Mouse (Mus musculus) right cerebral cortex, adult 2 months (tissue): ENCODE data around the gene Cyp21a1.
A peak's percentile ranks its signal among the peaks of the same experiment; 100 is the strongest.
"Not testable (repeated sequence)": the region's sequence is repeated elsewhere in the genome, so short reads cannot be mapped to it uniquely, and the experiment has no call there.

Experiments
- DNase-seq, 2 experiments: peaks; one replicate each; pipeline ENCODE4 v3.0.0; 2021 to 2022; ENCODE audit warnings: low spot score in 2 of 2

The Cyp21a1 gene

DNA sequence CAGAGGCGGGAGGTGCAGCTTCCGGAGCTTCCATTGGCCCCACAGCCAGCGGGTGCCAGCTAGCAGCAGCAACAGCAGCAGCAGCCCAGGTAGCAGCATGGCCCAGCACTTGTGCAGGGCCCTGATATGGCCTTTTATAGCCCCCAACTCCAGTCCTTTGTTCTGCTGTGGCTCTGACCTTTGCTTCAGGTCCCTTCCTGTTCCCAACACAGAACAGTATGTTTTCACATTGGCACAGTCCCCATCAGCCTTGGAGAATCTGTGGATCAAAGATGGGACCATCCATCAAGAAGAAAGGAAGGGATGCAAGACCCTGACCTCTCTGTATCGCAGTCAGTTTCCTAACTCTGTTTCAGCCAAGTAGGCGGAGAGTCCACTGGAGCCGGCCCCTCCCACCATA, at the start of gene Cyp21a1:
TSS of gene Cyp21a1 (minus strand) at position 261 of the 400 bp plus-strand sequence.
- DNase-seq, result not testable (repeated sequence)

DNA sequence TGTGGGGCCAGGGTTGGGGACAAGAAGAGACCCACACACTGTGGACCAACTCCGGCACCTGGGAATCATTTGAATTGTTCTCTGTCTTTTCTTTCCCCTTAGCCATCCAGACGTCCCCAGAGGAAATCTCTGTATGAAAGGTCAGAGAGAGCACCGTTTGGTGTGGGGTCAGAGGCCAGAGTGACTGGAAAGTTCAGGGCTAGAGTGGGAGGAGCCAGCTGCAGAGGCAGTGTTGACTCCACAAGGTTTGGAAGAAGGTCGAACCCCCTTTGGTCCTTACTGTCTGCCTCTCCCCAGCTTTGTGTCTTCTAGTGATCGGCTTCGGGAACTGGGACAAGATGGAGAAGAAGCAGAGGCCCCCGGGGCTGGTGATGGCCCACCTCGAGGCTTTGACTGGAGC, 49.1 kb upstream of the Cyp21a1 start:
- DNase-seq, result no peak

DNA sequence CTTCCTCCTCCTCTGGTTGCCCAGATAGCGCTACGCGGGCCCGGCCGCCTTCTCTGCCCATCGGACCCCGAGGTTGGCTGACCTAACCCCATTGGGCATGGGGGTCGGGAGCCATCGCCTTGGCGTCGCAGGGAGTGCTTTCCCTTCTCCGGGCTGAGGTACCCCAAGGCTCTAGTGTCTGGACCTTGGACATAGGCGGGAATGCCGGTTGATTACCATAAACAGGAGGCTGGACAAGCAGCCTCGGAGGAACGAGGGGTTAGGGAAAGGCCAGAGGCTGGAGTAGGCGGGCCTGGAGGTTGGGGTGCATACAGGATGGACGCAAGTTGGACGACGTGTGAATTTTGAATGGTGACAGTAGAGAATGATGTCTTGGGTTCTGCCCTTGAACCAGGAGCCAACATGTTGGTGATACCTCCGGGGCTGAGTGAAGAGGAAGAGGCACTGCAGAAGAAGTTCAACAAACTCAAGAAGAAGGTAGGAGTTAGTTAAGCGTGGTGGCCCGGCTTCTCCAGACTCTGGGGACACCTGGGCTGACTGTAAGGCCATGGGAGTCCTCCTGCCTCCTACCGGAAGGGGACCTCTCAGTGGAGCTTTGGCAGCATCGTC, 46.3 kb upstream of the Cyp21a1 start:
- no peak for DNase-seq

DNA sequence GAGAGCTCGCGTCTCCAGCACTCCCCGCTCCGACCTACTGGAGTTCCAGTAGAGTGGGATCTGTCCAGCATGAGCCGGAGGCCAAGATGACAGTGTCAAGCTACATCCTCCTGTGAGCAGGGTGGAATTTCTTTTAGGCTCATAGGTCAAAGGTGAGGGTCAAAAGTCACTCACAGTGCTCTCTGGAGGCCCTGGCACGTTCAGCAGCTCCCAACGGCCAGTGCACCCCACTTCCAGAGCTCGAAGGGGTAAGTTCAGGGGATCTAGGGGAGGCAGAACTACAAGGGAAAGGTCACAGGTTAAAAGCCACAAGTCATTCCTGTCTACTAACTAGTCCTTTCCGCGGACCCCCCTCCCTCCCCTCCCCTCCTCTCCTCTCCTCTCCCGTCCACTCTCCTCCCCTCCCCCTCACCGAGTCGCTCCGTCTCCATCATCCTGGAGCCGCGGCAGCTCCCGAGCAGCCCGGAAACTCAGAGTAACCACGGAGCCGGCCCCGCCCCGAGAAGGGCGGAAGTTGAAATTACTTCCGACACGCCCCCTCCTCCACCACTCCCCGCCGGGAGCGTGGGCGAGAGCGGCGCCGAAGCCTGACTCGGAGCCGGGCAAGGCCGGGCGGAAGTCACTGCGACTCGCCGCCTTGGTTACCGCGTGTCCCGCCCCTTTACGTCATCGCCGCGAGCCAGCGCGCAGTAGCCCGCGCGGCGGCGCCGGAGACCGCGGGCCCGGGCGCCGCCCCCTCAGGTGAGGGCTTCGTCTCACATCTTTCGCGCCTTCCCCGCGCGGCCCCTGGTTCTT, 45.6 kb upstream of the Cyp21a1 start, which contains the start of the genes Skiv2l and Nelfe:
TSS of gene Skiv2l (minus strand) at position 489 of the 795 bp plus-strand sequence.
TSS of gene Nelfe (plus strand) at position 670 of the 795 bp plus-strand sequence.
- peak; percentile 97 to 98 for DNase-seq

DNA sequence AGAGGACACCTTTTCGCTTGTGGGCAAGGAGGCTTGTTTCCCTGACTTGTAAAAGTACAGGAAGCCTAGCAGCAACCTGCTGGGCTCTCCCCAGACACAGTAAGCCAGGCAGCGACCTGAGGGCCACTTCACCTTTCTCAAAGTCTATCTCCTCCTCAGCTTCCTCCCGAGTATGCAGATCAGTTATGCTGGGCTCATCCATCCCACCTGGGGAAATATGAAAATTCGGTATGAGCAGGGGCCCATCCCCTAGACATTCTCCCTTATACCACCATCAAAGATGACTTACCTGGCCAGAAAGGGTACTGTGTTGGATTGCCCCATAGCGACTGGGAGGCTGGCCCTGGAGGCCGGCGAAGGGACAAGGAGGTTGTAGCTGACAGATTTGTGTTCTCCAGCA, 43.3 kb upstream of the Cyp21a1 start:
- DNase-seq, result no peak

DNA sequence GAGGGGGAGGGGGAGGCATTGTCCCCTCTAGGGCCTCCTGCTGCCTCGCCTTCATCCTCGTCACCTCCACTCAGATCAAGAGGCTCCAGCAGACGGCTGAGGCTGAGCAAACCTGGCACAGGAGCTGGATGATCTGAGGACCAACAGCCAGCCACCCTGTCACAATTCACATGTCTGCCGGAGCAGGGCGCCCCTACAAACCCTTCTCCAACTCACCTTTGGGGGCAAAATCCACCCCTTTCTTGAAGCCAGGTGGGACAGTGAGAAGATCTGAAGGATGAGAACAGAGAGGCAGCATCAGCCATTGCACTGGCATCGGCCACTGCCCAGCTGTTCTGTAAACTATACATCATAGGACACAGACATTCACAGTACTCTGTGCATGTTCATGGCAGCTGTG, 42.8 kb upstream of the Cyp21a1 start:
- DNase-seq, result no peak

DNA sequence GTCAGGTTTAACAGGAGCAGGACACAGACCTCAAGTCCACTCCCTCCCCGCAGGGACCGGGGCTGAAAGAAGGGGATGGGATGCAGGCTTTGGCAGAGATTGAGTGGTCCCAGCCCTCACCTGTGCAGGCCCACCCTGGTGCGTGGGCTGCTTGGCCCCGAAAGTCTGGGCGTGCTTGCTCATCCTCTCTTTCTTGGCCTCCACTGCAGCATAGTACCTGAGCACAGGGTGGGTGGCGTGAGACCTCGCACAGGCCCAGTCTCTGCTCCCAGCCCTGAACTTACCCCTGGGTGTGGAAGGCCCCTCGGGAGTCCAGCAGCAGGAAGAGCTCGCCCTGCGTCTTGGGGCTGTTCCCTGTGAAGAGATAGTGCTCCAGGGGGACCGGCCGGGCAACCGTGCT, 40.5 kb upstream of the Cyp21a1 start:
- no peak for DNase-seq

DNA sequence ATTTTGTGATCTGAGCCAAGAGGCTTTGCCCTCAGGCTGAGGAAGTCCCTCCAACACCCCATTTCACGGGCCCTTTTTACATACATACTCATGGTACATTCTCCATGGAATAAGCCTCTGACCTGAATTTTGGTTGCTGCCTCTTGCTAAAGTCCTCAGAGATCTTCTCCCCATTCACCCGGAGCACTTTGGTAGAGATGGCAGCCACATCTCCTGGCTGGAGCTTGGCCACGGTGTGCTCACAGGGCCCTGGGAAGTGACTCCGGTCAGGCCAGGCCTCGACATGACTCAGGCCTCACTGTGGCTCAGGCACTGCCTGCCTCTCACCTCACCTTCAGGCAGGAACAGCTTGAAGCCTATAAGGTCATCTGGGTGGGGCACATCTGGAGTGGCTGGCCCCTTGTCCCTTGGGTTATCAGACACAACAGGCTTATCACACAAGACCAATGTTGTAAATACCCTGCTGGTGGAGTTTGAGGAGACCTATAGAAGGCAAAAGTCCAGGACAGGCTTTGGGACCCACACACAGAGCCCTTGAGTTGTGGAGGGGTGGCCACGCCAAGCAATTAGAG, 36.5 kb upstream of the Cyp21a1 start:
- DNase-seq, result no peak

DNA sequence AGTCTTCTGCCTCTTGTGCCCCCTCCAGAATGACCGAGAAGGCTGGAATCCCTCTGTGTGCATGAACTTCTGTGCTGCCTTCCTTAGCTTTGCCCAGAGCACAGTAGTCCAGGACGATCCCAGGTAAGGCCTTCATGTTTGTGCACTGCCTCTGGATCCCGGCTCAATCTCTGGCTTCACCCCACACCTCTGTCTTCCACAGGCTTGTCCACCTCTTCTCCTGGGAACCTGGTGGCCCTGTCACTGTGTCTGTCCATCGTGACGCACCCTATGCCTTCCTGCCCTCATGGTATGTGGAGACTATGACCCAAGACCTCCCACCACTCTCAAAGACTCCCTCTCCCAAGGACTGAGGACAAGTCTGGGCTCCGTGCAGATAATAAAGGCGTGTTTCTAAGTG, 34.4 kb upstream of the Cyp21a1 start:
- no peak for DNase-seq

DNA sequence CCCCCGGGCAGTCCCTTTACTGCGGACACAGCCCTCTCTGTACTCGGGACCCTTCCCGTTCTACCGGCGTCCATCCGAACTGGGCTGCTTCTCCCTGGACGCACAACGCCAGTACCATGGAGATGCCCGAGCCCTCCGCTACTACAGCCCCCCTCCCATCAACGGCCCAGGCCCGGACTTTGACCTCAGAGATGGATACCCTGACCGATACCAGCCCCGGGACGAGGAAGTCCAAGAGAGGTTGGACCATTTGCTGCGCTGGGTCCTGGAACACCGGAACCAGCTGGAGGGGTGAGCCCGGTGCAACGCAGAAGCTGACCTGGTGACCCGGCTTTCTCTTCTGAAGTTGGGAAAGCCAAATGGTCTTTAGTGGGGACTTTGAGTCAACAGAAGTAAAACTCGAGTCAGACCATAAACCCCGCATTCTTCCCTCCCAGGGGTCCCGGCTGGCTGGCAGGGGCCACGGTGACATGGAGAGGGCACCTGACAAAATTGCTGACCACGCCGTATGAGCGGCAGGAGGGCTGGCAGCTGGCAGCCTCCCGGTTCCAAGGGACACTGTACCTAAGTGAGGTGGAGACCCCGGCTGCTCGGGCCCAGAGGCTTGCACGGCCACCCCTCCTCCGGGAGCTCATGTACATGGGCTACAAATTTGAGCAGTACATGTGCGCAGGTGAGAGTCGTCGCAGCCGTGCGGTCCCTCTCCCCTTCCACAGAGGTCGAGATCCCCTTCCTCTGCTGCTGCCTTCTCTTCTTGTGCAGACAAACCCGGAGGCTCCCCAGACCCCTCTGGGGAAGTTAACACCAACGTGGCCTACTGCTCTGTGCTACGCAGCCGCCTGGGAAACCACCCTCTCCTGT, 33.3 kb upstream of the Cyp21a1 start:
- DNase-seq, result no peak

DNA sequence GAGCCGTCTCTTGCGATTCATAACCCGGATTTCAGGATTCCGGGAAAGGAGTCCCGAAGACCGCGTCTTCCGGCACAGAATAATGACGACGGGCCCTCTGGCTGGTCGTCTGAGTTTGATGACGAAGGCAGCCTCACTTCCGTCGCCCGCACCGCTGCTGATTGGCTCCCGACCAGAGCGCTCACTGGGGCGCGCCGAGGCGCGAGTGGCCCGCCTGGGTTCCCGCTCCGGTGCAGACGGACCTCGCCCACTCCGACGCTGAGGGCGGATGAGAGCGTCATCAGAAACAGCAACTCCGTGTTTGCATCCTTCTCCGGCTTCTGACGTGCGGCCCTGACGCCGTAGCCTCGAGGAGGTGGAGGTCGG, 32.5 kb upstream of the Cyp21a1 start, which contains the start of the genes Stk19 and Dxo:
TSS of gene Stk19 (minus strand) at position 90 of the 366 bp plus-strand sequence.
TSS of gene Dxo (plus strand) at position 164 of the 366 bp plus-strand sequence.
- peak; percentile 99 for DNase-seq

DNA sequence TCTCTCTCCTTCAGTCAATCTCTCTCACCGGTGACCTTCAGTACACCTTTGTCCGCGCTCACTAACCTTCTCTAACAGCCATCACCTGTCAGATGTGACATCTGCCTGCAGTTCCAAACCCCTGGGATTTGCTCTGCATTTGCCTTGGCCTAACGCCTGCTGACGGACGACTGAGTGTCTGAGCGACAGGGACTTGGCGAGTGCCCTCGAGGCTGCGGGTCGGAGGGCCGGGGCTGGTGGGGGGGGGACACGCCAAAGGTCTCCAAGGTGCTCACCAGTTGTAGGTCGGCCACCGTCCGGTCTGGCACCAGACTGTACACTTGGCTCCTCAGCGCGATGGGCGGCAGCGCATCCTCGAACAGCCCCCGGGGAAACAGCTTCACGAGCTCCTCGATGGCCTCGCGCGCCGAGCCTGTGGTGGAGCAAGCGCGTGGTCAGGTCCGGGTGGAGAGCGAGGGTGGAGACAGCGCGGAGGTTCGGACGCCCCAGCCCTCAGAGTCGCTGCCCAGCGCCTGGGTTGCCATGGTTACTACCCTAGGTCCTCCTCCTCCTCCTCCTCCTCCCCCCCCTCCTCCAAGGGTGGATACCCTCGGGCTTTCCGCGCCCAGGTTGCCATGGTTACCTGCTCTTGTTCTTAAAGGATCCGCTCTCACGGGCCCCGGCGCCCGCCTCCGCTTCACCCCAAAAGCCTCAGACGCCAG, 31.9 kb upstream of the Cyp21a1 start:
- DNase-seq, result no peak

DNA sequence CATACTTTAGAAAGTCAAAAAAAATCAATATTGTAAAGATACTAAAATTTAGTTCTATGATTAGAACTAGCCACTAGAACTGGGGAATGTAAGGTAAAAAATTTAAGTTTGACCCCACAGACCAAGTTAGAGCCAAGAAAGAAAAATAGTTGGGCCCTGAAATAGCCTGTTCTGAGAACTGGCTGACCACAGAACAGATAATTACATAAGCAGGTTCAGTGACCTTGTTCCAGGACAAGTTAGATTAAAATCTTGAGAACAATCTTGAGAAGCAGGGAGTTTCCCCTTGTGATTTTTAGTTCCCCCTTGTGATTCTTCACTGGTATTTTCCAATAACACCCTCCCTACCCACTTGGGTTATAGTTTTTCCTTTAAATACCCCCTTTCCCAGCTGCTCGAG, 26.4 kb upstream of the Cyp21a1 start:
- DNase-seq, result not testable (repeated sequence)

DNA sequence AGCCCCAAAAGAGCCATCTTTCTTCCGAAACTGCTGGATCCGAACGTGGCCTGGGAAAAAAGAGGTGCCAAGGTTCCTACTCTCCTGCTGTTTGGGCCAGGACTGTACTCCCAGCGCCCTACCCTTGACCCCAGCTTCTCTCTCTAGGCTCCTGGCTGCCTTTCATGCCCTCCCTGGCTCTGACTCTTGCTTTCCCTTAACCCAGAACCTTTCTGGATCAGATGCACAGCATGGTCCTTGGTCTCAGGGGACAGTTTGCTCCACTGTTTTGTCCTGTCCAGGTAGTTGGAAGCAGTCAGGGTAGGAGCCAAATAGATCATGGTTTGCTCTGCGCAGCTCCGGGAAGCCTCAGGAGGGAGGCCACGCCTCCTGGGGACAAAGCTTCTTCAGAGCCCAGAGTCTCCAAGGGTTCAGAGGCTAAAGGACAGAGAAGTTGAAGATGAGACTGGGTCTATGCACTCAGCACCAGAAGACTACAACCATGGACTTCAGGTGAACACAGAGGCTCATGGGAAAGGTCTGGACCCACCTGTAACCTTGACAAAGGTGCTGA, 10.5 kb upstream of the Cyp21a1 start:
- no peak for DNase-seq

DNA sequence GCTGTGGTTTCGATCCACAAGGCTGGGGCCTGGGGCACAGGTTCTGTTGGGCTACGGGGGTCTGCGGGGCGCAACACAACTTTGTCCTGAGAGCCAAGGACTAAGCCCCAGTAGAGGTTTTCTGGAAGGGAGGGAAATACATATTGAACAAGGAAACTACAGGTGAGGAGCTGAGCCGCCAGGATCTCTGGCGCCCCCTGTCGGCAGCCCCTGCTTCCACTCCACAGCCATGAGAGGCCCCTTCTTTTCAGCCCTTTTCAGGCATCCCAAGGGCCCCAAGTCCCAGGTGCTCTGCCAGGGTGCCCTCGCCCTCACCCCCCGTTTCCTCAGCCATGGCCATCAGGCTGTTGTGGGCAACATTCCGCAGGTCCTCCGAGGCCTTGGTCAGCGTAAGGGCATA, 9.4 kb upstream of the Cyp21a1 start:
- DNase-seq, result peak; percentile 28 to 30

DNA sequence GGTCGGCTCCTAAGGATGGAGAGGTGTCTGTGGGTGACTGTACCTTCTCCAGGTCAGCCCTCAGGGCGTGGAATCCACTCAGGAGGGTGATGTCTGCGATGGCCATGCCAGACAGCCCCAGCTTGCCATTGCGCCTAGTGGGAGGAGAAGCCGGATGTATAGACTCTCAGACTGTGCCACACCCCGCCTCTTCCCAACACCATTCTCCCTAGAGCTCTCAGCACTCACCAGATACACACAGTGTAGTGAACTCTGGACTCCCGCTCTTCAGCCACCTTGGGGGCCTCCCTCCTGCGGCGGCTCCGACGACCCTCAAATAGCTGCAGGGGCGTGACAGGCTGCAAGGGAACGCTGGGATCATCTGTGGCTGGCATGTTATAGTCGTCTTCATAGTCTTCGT, 6.9 kb upstream of the Cyp21a1 start:
- no peak for DNase-seq

DNA sequence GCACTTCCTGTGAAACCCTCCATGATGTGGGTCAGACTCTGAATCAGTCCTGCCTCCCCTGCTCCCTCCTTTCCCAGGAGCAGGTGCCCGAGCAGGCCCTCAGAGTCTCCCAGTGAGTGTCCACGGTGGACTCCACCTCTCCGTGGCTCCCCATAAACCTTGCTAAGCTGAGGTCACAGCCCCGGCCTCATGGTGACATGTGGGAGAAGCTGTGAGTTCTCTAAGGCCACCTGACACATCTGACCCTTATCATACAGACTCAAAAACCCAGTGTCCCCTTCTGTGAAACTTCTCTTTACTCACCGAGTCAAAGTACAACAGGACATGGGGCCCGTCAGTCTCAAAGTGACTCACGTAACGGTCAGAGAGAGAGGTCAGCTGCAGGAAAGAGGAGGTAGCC, 6.5 kb upstream of the Cyp21a1 start:
- not testable (repeated sequence) for DNase-seq

DNA sequence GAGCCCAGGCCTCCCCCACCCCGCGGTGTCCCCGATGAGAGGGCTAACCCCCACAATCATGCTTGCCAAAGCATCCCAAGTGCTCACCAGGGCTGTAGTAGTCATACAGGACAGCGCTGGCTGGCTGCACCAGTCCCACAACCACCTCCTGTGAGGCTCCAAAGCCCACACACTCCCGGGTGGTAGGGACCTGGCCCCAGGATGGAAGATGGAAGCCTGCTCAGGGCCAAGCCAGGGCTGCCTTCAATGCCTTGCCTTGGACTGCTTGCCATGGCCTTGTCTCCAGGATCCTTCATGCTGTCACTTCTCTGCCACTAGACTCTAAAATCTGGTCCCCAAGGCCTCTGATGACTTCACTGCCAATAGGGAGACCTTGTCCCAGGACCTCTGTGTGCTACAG, 6.0 kb upstream of the Cyp21a1 start:
- not testable (repeated sequence) for DNase-seq

DNA sequence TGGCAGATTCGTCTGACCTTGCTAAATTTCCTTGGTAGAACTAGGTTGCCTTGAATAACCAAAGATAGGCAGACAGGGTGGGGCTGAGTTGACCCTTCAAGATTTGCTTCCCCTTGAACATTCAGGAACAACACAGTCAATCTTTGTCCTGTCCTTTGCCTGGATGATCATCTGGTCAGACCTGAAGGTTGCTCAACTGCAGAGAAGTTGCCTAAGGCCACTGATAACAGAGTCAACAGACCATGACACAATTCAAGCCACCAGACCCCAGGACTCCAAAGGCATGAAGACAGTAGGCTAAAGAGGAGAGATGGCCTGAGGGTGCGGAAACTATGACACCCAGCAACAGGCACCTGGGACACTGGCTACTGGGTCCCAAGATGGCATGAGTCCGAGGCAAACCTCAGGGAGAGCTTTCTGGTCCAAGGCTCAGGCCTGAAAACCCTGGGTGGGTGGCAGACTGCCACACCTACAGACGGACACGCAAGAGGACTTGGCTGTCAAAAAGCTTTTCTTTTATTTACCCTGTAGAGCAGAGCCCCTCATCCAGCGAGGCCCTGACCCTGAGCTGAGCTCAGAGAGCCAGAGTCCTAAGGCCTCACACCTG, 4.3 kb upstream of the Cyp21a1 start:
- DNase-seq, result no peak

DNA sequence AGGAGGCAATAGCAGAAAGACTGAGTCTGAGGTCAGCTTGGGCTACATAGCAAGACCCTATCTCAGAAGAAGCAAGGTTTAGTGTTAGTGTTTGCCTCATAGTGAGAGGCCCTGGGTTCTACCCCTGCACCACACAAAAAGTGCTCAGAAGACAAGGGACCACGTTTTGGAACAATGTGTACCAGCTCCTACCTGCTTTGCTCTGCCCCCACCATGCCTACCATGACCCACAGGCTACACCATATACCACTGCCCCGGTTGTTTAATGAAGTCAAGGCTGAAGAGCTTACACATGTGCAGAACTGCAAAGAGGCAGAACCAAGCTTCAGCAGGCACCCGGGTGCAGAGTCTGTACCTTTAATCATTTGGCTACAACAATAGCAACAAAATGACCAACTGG, 2.8 kb upstream of the Cyp21a1 start:
- DNase-seq, result no peak
